Mouse (Mus musculus): ENCODE measurements around the gene Ctps2. TPM values are rescaled to one million over a fixed set of nuclear protein-coding genes. Genes with fewer than 3 reads are reported as not detected.
A peak's percentile ranks its signal among the peaks of the same experiment; 100 is the strongest.

The Ctps2 gene
- polyA plus RNA-seq, 1 experiment from 2014 or later = 69.4 TPM

GRCm38 (mm10) chrX:162902040-162902734, 1.1 kb downstream of the Ctps2 start:
- 19% methylated on average over 29 of the region's 29 CpGs for WGBS
- H3K36me3 ChIP-seq (ENCODE audit: control insufficient read depth, insufficient read depth, low read length) = no peaks in the 10 kb centered on the region
- H3K4me2 ChIP-seq (ENCODE audit: low read depth, low read length) = peak overlapping the region; percentile 57
- peak overlapping the region; percentile 78 for H3K9ac ChIP-seq (ENCODE audit: low read depth, low read length)
- H3K9me3 ChIP-seq (ENCODE audit: control insufficient read depth, low read length) = no peaks in the 10 kb centered on the region
- no peaks in the 10 kb centered on the region for H3K4me1 ChIP-seq (ENCODE audit: control insufficient read depth, insufficient read depth, low read length)
- peak overlapping the region; percentile 56 for H3K4me3 ChIP-seq (ENCODE audit: low read length)
- H3K27me3 ChIP-seq (replicated peaks; ENCODE audit: control insufficient read depth, insufficient read depth, low read length) = no peaks in the 10 kb centered on the region
- ATAC-seq = peak; percentile 86
- peak overlapping the region; percentile 80 for H3K27ac ChIP-seq (ENCODE audit: low read length)

GRCm38 (mm10) chrX:162907554-162907953, 6.5 kb downstream of the Ctps2 start:
- ATAC-seq = no peak
- Histone ChIP-seq H3K9ac (ENCODE audit: low read depth, low read length) (no peak overlapping the region), H3K27ac (ENCODE audit: low read length) (no peak overlapping the region), H3K36me3 (ENCODE audit: control insufficient read depth, insufficient read depth, low read length) (peaks cover 4% of the 10 kb centered on the region; the same call in 1 of the 2 replicates), H3K27me3 (replicated peaks; ENCODE audit: control insufficient read depth, insufficient read depth, low read length) (no peaks in the 10 kb centered on the region), H3K4me1 (ENCODE audit: control insufficient read depth, insufficient read depth, low read length) (no peaks in the 10 kb centered on the region), H3K4me2 (ENCODE audit: low read depth, low read length) (no peak overlapping the region), H3K4me3 (ENCODE audit: low read length) (no peak overlapping the region), H3K9me3 (ENCODE audit: control insufficient read depth, low read length) (no peaks in the 10 kb centered on the region)
- WGBS = 68% methylated on average over 3 of the region's 3 CpGs

- no peak for ATAC-seq
- H3K27me3 ChIP-seq (replicated peaks; ENCODE audit: control insufficient read depth, insufficient read depth, low read length) = no peaks in the 10 kb centered on the region
- H3K4me3 ChIP-seq (ENCODE audit: low read length) = no peak overlapping the region
- peaks cover 4% of the 10 kb centered on the region; the same call in 1 of the 2 replicates for H3K36me3 ChIP-seq (ENCODE audit: control insufficient read depth, insufficient read depth, low read length)
- WGBS = 96% methylated on average over 3 of the region's 3 CpGs
- no peak overlapping the region for H3K27ac ChIP-seq (ENCODE audit: low read length)
- no peaks in the 10 kb centered on the region for H3K4me1 ChIP-seq (ENCODE audit: control insufficient read depth, insufficient read depth, low read length)
- H3K4me2 ChIP-seq (ENCODE audit: low read depth, low read length) = no peak overlapping the region
- no peak overlapping the region for H3K9ac ChIP-seq (ENCODE audit: low read depth, low read length)
- H3K9me3 ChIP-seq (ENCODE audit: control insufficient read depth, low read length) = no peaks in the 10 kb centered on the region
Measured at GRCm38 (mm10) chrX:162913651-162914050, 12.6 kb downstream of the Ctps2 start.

- Histone ChIP-seq H3K27me3 (replicated peaks; ENCODE audit: control insufficient read depth, insufficient read depth, low read length) (no peaks in the 10 kb centered on the region), H3K4me1 (ENCODE audit: control insufficient read depth, insufficient read depth, low read length) (no peaks in the 10 kb centered on the region), H3K4me3 (ENCODE audit: low read length) (no peak overlapping the region), H3K27ac (ENCODE audit: low read length) (no peak overlapping the region), H3K9me3 (ENCODE audit: control insufficient read depth, low read length) (no peaks in the 10 kb centered on the region), H3K4me2 (ENCODE audit: low read depth, low read length) (no peak overlapping the region), H3K36me3 (ENCODE audit: control insufficient read depth, insufficient read depth, low read length) (peaks cover 3% of the 10 kb centered on the region; the same call in 1 of the 2 replicates), H3K9ac (ENCODE audit: low read depth, low read length) (no peak overlapping the region)
- 35% methylated on average over 5 of the region's 5 CpGs for WGBS
- no peak for ATAC-seq
Measured at GRCm38 (mm10) chrX:162915697-162916096, 14.7 kb downstream of the Ctps2 start.

- Histone ChIP-seq H3K4me1 (ENCODE audit: control insufficient read depth, insufficient read depth, low read length) (no peaks in the 10 kb centered on the region), H3K4me2 (ENCODE audit: low read depth, low read length) (no peak overlapping the region), H3K9me3 (ENCODE audit: control insufficient read depth, low read length) (no peaks in the 10 kb centered on the region), H3K27ac (ENCODE audit: low read length) (no peak overlapping the region), H3K27me3 (replicated peaks; ENCODE audit: control insufficient read depth, insufficient read depth, low read length) (no peaks in the 10 kb centered on the region), H3K36me3 (ENCODE audit: control insufficient read depth, insufficient read depth, low read length) (no peaks in the 10 kb centered on the region), H3K9ac (ENCODE audit: low read depth, low read length) (no peak overlapping the region), H3K4me3 (ENCODE audit: low read length) (no peak overlapping the region)
- ATAC-seq = no peak
- WGBS = 69% methylated on average over 8 of the region's 8 CpGs
Measured at GRCm38 (mm10) chrX:162921487-162922125, 20.6 kb downstream of the Ctps2 start.

GRCm38 (mm10) chrX:162931467-162931866, 30.4 kb downstream of the Ctps2 start:
- Histone ChIP-seq H3K4me1 (ENCODE audit: control insufficient read depth, insufficient read depth, low read length) (no peaks in the 10 kb centered on the region), H3K27me3 (replicated peaks; ENCODE audit: control insufficient read depth, insufficient read depth, low read length) (no peaks in the 10 kb centered on the region), H3K9ac (ENCODE audit: low read depth, low read length) (no peak overlapping the region), H3K4me2 (ENCODE audit: low read depth, low read length) (no peak overlapping the region), H3K36me3 (ENCODE audit: control insufficient read depth, insufficient read depth, low read length) (no peaks in the 10 kb centered on the region; the same call in 1 of the 2 replicates), H3K9me3 (ENCODE audit: control insufficient read depth, low read length) (no peaks in the 10 kb centered on the region), H3K4me3 (ENCODE audit: low read length) (no peak overlapping the region), H3K27ac (ENCODE audit: low read length) (no peak overlapping the region)
- 86% methylated on average over 2 of the region's 2 CpGs for WGBS
- ATAC-seq = no peak

- no peak overlapping the region for H3K27ac ChIP-seq (ENCODE audit: low read length)
- no peaks in the 10 kb centered on the region for H3K36me3 ChIP-seq (ENCODE audit: control insufficient read depth, insufficient read depth, low read length)
- no peak overlapping the region for H3K4me3 ChIP-seq (ENCODE audit: low read length)
- ATAC-seq = no peak
- no peak overlapping the region for H3K9ac ChIP-seq (ENCODE audit: low read depth, low read length)
- WGBS = 60% methylated on average over 1 of the region's 1 CpGs
- no peaks in the 10 kb centered on the region for H3K27me3 ChIP-seq (replicated peaks; ENCODE audit: control insufficient read depth, insufficient read depth, low read length)
- no peaks in the 10 kb centered on the region for H3K9me3 ChIP-seq (ENCODE audit: control insufficient read depth, low read length)
- H3K4me1 ChIP-seq (ENCODE audit: control insufficient read depth, insufficient read depth, low read length) = no peaks in the 10 kb centered on the region
- H3K4me2 ChIP-seq (ENCODE audit: low read depth, low read length) = no peak overlapping the region
Measured at GRCm38 (mm10) chrX:162942027-162942426, 41.0 kb downstream of the Ctps2 start.

GRCm38 (mm10) chrX:162949811-162950439, 48.9 kb downstream of the Ctps2 start:
- Histone ChIP-seq H3K4me3 (ENCODE audit: low read length) (no peak overlapping the region), H3K9me3 (ENCODE audit: control insufficient read depth, low read length) (no peaks in the 10 kb centered on the region), H3K4me2 (ENCODE audit: low read depth, low read length) (no peak overlapping the region), H3K27ac (ENCODE audit: low read length) (no peak overlapping the region), H3K9ac (ENCODE audit: low read depth, low read length) (no peak overlapping the region), H3K36me3 (ENCODE audit: control insufficient read depth, insufficient read depth, low read length) (no peaks in the 10 kb centered on the region), H3K4me1 (ENCODE audit: control insufficient read depth, insufficient read depth, low read length) (no peaks in the 10 kb centered on the region), H3K27me3 (replicated peaks; ENCODE audit: control insufficient read depth, insufficient read depth, low read length) (no peaks in the 10 kb centered on the region)
- no peak for ATAC-seq
- 31% methylated on average over 3 of the region's 3 CpGs for WGBS

GRCm38 (mm10) chrX:162957921-162958320, 56.9 kb downstream of the Ctps2 start:
- H3K4me1 ChIP-seq (ENCODE audit: control insufficient read depth, insufficient read depth, low read length) = no peaks in the 10 kb centered on the region
- 86% methylated on average over 3 of the region's 3 CpGs for WGBS

More at GRCm38 (mm10) chrX:162957921-162958320, 56.9 kb downstream of the Ctps2 start:
- H3K27ac ChIP-seq (ENCODE audit: low read length) = no peak overlapping the region
- H3K9me3 ChIP-seq (ENCODE audit: control insufficient read depth, low read length) = no peaks in the 10 kb centered on the region
- no peak overlapping the region for H3K4me3 ChIP-seq (ENCODE audit: low read length)
- ATAC-seq = no peak
- no peak overlapping the region for H3K9ac ChIP-seq (ENCODE audit: low read depth, low read length)
- H3K4me2 ChIP-seq (ENCODE audit: low read depth, low read length) = no peak overlapping the region
- no peaks in the 10 kb centered on the region for H3K27me3 ChIP-seq (replicated peaks; ENCODE audit: control insufficient read depth, insufficient read depth, low read length)
- no peaks in the 10 kb centered on the region for H3K36me3 ChIP-seq (ENCODE audit: control insufficient read depth, insufficient read depth, low read length)

All from intestine, embryonic 16.5 days (tissue).